Mouse (Mus musculus) c-Kit-positive CD71-positive TER-119-negative erythroid progenitor cells, embryonic 14.5 days (primary cell): ENCODE data around the gene Snap29.

Experiments
- DNase-seq: peaks from one replicate; pipeline ENCODE4 v3.0.0-alpha.2; 2013; ENCODE audit warnings: low read depth

Snap29 gene

GRCm38 (mm10) chr16:17405736-17406443 lies at the start of gene Snap29, which contains the start of gene Pi4ka:
Gene Snap29, plus strand, starts transcription at chr16:17405986.
Gene Pi4ka, minus strand, starts transcription at chr16:17406314.
- peak; percentile 98 for DNase-seq

DNA sequence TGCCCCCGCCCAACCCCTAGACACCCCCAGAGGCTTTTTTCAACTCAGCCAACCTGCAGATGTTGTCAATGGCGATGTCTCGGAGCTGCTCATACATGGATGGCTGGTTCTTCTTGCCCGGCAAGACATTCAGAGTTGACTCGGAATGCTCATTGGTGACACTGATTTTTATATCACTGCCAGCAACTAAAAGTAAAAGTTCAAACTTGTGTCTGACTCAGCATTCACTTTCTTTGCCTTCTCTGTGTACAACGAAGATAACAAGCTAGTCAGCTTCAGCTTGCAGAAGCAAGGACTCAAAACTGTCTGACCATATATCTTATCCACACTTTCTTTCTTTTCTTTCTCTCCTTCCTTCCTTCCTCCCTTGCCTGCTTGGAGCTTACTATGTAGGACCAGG lies 49.8 kb upstream of the Snap29 start:
- DNase-seq = no peak

- no peak for DNase-seq
Observed at GRCm38 (mm10) chr16:17358787-17359186, 47.0 kb upstream of the Snap29 start.

- no peak for DNase-seq
Observed at GRCm38 (mm10) chr16:17382306-17382705, 23.5 kb upstream of the Snap29 start.

- peak; percentile 22 for DNase-seq
Observed at GRCm38 (mm10) chr16:17383594-17384326, 22.0 kb upstream of the Snap29 start.

- no peak for DNase-seq
Observed at GRCm38 (mm10) chr16:17392784-17393183, 13.0 kb upstream of the Snap29 start.

DNA sequence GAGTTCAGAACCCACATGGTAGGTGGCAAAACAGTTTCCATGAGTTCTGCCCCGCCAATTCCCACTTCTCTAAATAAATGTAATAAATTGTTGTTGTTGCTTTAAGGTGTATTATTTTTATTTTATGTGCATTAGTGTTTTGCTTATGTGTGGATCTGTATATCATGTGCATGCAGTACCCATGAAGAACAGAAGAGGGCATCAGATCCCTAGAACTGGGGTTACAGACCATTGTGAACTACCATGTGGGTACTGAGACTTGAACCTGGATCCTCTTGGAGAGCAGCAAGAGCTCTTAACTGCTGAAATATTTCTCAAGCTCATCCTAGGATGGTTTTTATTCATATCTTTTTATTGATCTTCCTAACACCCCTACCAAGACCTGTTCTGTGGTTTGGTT lies 2.9 kb upstream of the Snap29 start:
- DNase-seq = peak; percentile 55

DNA sequence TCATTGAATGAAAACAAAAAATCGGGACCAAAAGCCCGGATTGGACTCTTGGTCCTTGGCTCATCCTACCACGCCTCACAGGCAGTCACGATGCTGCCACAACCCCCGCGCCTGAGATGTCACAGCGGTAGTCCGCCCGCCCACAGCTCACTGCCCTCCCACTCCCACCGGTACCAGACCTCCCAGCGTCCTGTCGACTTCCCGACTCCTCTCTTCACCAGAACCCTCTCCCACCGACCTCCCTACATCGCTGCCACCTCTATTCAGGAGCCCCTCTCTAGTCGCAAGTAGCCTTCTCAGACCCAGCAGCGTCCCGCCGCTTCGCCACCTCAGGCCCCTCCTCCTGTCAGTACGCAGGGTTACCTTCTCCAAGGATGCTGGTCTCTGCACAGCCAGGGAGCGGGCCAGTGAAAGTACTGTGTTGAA lies 502 bp upstream of the Snap29 start:
- DNase-seq = peak; percentile 35

DNA sequence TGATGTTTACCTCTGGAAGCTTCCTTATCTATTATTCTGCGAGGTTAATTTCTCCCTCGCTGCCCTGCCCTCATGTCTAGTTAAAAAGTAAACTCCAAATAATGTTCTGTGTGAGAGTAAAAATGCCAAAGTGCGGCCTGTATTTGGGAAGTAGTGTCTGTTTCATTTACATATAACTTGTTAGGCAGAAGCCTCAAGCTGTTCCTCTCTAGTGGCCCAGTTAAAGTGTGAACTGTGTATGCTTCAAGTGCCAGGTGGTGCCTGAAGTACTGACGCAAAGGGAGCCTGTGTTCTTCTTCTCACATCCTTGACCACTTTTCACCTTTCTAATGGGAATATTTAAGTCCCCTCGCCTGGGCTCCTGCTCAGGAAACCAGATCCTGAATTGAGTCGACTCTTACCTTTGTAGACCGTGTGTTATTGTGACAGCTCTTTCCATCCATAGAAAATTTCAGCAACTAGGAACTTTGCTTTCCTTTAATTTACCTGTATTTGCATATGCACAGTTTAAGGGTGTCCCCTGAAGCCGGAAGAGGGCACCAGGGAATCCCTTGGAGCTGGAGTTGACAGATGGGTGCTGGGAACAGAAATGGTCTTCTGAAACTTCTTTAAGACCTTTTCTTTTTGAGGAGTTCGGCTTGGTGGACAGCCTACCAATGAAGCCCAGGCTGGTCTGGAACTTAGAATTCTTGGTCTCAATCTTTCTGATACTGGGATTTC lies 886 bp downstream of the Snap29 start:
- peak; percentile 20 for DNase-seq

DNA sequence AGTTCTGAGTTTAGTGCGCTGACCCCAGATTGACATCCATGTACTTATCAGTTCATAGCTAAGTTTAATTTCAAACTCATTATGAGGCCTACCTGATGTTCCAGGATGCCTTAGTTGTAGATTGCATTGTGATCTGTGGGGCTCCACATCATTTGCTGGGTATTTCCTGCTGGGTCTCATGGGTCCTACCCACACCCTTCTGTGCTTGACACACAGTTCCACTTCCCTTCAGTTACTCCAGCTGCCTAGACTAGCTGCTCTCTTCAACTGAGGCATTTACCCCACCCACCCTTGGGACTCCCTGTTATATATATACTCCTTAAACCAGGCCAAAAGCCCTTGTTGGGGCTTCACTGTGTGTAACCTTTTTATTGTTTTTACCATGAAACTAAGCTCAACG lies 3.3 kb downstream of the Snap29 start:
- no peak for DNase-seq

- no peak for DNase-seq
Observed at GRCm38 (mm10) chr16:17410209-17410608, 4.4 kb downstream of the Snap29 start.

- no peak for DNase-seq
Observed at GRCm38 (mm10) chr16:17423021-17423420, 17.2 kb downstream of the Snap29 start.

DNA sequence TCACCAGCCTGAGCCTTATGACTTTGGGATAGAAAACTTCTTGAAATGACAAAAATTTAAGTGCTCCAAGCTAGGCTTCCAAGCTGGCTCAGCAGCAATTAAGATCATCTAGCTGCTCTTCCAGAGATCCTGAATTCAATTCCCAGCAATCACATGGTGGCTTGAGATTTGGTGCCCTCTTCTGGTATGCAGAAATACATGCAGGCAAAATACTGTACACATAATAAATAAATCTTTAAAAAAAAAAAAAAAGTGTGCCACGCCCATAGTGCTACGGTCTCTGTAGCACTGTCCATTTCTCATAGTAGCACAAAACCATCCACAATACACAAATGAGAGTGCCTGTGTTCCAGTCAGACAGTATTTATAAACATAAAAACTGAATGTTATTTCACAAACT lies 26.8 kb downstream of the Snap29 start:
- no peak for DNase-seq

GRCm38 (mm10) chr16:17451541-17452372 lies 46.0 kb downstream of the Snap29 start, which contains the start of gene Crkl:
Gene Crkl, plus strand, starts transcription at chr16:17451987.
- peak; percentile 96 for DNase-seq

GRCm38 (mm10) chr16:17452373-17452715 lies 46.6 kb downstream of the Snap29 start:
- DNase-seq = no peak

GRCm38 (mm10) chr16:17456901-17457300 lies 51.1 kb downstream of the Snap29 start:
- no peak for DNase-seq

DNA sequence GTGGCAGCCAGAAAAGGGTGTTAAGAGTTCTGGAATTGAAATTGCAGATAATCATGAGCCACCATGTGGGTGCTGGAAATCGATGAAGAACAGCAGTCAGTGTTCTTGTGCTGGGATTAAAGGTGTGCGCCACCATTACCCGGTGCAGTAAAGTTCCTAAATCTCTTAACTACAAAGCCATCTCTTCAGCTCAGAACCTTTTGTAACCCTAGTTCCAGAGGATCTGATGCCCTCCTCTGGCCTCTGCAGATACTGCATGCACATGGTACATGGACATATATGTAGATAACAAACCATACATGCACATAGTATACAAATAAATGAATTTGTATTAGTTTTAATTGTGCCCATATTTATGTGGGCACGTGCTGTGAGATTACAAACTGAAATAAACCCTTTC lies 54.5 kb downstream of the Snap29 start:
- peak; percentile 58 for DNase-seq

DNA sequence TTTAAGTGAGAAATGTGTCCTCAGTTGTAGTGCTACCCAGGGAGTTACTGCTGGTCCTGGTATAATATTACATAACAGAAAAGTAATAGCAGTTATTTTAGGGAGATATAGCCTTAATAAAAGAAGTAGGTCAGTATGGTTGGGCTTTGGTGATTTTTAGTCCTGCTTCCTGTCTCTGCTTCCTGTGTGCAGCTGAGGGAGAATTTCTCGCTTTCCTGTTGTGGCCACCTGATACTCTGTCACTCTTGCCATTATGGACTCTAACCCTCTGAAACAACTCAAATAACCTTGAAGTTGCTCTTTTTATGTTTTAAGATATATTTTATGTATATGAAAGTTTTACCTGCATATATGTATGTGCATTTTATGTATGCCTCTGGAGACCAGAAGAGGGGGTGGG lies 55.8 kb downstream of the Snap29 start:
- DNase-seq = no peak

- no peak for DNase-seq
Observed at GRCm38 (mm10) chr16:17463184-17463583, 57.4 kb downstream of the Snap29 start.

DNA sequence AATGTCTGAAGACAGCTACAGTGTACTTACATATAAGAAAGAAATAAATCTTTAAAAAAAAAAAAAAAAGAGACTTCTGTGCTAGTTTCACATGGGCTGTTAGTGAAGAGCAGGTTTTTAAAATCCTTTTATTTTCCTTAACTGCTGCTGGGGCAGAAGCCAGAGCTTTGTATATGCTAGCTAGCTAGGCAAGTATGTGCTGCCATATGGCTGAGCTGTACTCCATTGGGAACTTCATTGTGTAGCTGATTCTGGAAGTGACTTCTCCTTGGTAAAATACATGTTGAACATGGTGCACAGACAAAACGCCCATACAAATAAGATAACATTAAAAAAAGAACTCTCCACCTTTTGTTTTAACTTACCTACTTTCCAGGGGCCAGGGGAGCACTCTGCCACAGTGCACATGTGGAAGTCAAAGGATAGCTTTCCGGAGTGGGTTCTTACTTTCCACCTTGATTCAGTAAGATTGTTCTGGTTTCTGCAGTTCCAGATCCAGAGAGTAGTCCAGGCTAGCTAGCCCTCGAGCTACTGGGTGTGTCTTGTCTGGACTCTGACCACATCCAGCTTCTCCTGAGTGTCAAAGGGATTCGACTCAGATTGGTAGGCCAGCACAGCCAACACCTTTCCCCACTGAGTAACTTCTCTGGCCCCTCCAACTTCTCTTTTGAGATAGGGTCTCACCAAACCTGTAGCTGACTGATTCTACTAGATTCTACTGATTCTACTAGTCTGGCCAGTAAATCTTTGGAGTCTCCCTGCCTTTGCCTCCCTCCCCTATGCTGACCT lies 61.3 kb downstream of the Snap29 start:
- DNase-seq = no peak

DNA sequence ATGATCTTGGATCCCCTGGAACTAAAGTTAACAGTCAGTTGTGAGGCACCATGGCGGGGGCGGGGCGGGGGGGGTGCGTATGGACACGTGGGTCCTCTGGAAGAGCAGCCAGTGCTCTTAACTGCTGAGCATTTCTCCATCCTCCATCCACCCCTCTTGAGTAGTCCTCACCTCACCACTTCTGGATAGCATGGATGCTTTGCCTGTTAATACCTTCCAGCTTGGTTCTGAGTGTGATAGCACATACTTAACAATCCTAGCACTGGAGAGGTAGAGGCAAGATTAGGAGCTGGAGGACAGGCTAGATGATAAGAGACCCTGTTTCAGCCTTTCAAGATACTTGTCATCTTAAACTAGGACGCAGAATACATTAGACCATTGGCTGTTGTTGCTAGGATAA lies 66.7 kb downstream of the Snap29 start:
- DNase-seq = no peak
